Mouse (Mus musculus) ES-E14 (cell line): Measurements from ENCODE around the gene Gm10184.

ENCODE experiments used
- CHD2 ChIP-seq: IDR thresholded peaks from 2 replicates; pipeline ENCODE4 v1.6.1; 2014; ENCODE audit warnings: mild to moderate bottlenecking, low read depth, low read length, inconsistent platforms
- HCFC1 ChIP-seq: IDR thresholded peaks from 2 replicates; pipeline ENCODE4 v1.6.1; 2012; ENCODE audit warnings: low read length, inconsistent platforms, borderline replicate concordance; ENCODE audit not compliant: insufficient read depth
- MAFK ChIP-seq: IDR thresholded peaks from 2 replicates; pipeline ENCODE4 v1.6.1; 2014; ENCODE audit warnings: mild to moderate bottlenecking, low read depth, low read length, inconsistent platforms; ENCODE audit not compliant: insufficient read depth
- ZC3H11A ChIP-seq: IDR thresholded peaks from 2 replicates; pipeline ENCODE4 v1.6.1; 2012; ENCODE audit warnings: low read depth, mild to moderate bottlenecking, inconsistent platforms, low read length, borderline replicate concordance
- ZNF384 ChIP-seq: IDR thresholded peaks from 2 replicates; pipeline ENCODE4 v1.6.1; 2012; ENCODE audit warnings: low read depth, low read length, inconsistent platforms

GRCm38 (mm10) chr17:89864996-89865395 lies 45.3 kb downstream of the Gm10184 start:
- TF ChIP-seq CHD2, result no peak
- TF ChIP-seq HCFC1, result no peak
- TF ChIP-seq MAFK, result no peak
- no peak for TF ChIP-seq ZC3H11A
- TF ChIP-seq ZNF384, result no peak
